Mouse (Mus musculus) ES-E14 (cell line): Measurements from ENCODE around the gene Spast. TPM values are rescaled to one million over a fixed set of nuclear protein-coding genes. Genes with fewer than 3 reads are reported as not detected.

Source experiments
- DNase-seq: peaks from one replicate; pipeline ENCODE4 v3.0.0-alpha.2; 2013; ENCODE audit warnings: low read depth, low spot score
- H3K27ac ChIP-seq: 2 replicates; pipeline ENCODE4 v1.5.1; 2012; ENCODE audit warnings: low read depth, mild to moderate bottlenecking, low read length, moderate library complexity, mixed read lengths; ENCODE audit not compliant: poor library complexity, insufficient read depth, severe bottlenecking
- H3K36me3 ChIP-seq: 2 replicates; pipeline ENCODE4 v1.6.1; 2012; ENCODE audit warnings: mild to moderate bottlenecking, low read length, moderate library complexity, mixed read lengths; ENCODE audit not compliant: control insufficient read depth, poor library complexity, insufficient read depth, severe bottlenecking
- H3K4me1 ChIP-seq, 2 experiments: fragments of 150-350 bp in 1 of 2; sonication (generic) in 1 of 2; 2 replicates each; pipeline ENCODE4 v1.6.1; 2012; ENCODE audit warnings: low read length in 2 of 2, mild to moderate bottlenecking in 1 of 2, mixed read lengths in 1 of 2; ENCODE audit not compliant: control insufficient read depth in 2 of 2, insufficient read depth in 2 of 2, poor library complexity in 1 of 2
- H3K4me3 ChIP-seq, 2 experiments: fragments of 150-350 bp in 1 of 2; sonication (generic) in 1 of 2; 2 replicates each; pipeline ENCODE4 v1.5.1; 2012; ENCODE audit warnings: low read length in 2 of 2, low read depth in 1 of 2, mild to moderate bottlenecking in 1 of 2, mixed read lengths in 1 of 2; ENCODE audit not compliant: insufficient read depth in 1 of 2, poor library complexity in 1 of 2, severe bottlenecking in 1 of 2
- H3K9ac ChIP-seq: 2 replicates; pipeline ENCODE4 v1.6.1; 2012; ENCODE audit warnings: low read depth, mild to moderate bottlenecking, low read length, mixed read lengths; ENCODE audit not compliant: poor library complexity, insufficient read depth, severe bottlenecking
- H3K9me3 ChIP-seq: fragments of 150-350 bp; sonication (generic); 2 replicates; pipeline ENCODE4 v1.6.1; 2012; ENCODE audit warnings: low read depth, mild to moderate bottlenecking, low read length; ENCODE audit not compliant: control insufficient read depth, insufficient read depth
- CHD2 ChIP-seq: IDR thresholded peaks from 2 replicates; pipeline ENCODE4 v1.6.1; 2014; ENCODE audit warnings: mild to moderate bottlenecking, low read depth, low read length, inconsistent platforms
- HCFC1 ChIP-seq: IDR thresholded peaks from 2 replicates; pipeline ENCODE4 v1.6.1; 2012; ENCODE audit warnings: low read length, inconsistent platforms, borderline replicate concordance; ENCODE audit not compliant: insufficient read depth
- MAFK ChIP-seq: IDR thresholded peaks from 2 replicates; pipeline ENCODE4 v1.6.1; 2014; ENCODE audit warnings: mild to moderate bottlenecking, low read depth, low read length, inconsistent platforms; ENCODE audit not compliant: insufficient read depth
- ZC3H11A ChIP-seq: IDR thresholded peaks from 2 replicates; pipeline ENCODE4 v1.6.1; 2012; ENCODE audit warnings: low read depth, mild to moderate bottlenecking, inconsistent platforms, low read length, borderline replicate concordance
- ZNF384 ChIP-seq: IDR thresholded peaks from 2 replicates; pipeline ENCODE4 v1.6.1; 2012; ENCODE audit warnings: low read depth, low read length, inconsistent platforms
- in situ Hi-C, 2 experiments: fragments of 600-800 bp; cut with MboI; formaldehyde crosslinking; loops; one replicate each; pipeline ENCODE4 v1.15.1; 2025; ENCODE audit warnings: low sequenced_read_pairs in 2 of 2, inconsistent platforms in 1 of 2; ENCODE audit not compliant: unreplicated experiment in 2 of 2
- total RNA-seq: library from RNA; depleted of rRNA; stranded (reverse); fragments of 300-350 nt; gene quantifications from 2 replicates; pipeline ENCODE4 v1.2.3, GENCODE M21; 2012; rRNA removed

The Spast gene
- 39.0 and 48.8 TPM in 2 replicates for total RNA-seq

GRCm38 (mm10) chr17:74338937-74339804, at the start of gene Spast:
TSS of gene Spast (plus strand) at chr17:74338987.
- in situ Hi-C loops = no loop called here
- no peak for DNase-seq
- peak within 1 kb of the TSS; percentile 73 for H3K27ac ChIP-seq
- peak within 1 kb of the TSS; percentile 85 for H3K9ac ChIP-seq
- no peaks in the 10 kb centered on the region for H3K9me3 ChIP-seq
- no peaks in the 10 kb centered on the region for H3K36me3 ChIP-seq
- H3K4me3 ChIP-seq = peak within 1 kb of the TSS; percentile 71 to 83
- TF ChIP-seq ZC3H11A = no peak
- no peak for TF ChIP-seq ZNF384
- no peak for TF ChIP-seq CHD2
- no peak for TF ChIP-seq HCFC1
- TF ChIP-seq MAFK = no peak
- peaks cover 0 to 5% of the 10 kb centered on the region in 2 experiments; a peak in 2 of 4 replicates for H3K4me1 ChIP-seq

GRCm38 (mm10) chr17:74290198-74290597, 48.6 kb upstream of the Spast start:
- Histone ChIP-seq H3K4me1 (peaks cover 2 to 9% of the 10 kb centered on the region in 2 experiments; a peak in 2 of 4 replicates), H3K4me3 (no peak overlapping the region), H3K9ac (no peak overlapping the region), H3K36me3 (peaks cover 2% of the 10 kb centered on the region; the same call in 1 of the 2 replicates), H3K9me3 (no peaks in the 10 kb centered on the region), H3K27ac (no peak overlapping the region)
- no peak for TF ChIP-seq CHD2
- no peak for TF ChIP-seq ZC3H11A
- DNase-seq = no peak
- in situ Hi-C loops = no loop called here

- Histone ChIP-seq H3K9ac (no peak overlapping the region), H3K9me3 (no peaks in the 10 kb centered on the region), H3K27ac (no peak overlapping the region), H3K4me1 (peaks cover 2 to 9% of the 10 kb centered on the region in 2 experiments; a peak in 2 of 4 replicates), H3K36me3 (peaks cover 2% of the 10 kb centered on the region; the same call in 1 of the 2 replicates), H3K4me3 (no peak overlapping the region)
- no peak for TF ChIP-seq CHD2
- in situ Hi-C loops = no loop called here
- no peak for DNase-seq
Observed at GRCm38 (mm10) chr17:74290869-74291268, 47.9 kb upstream of the Spast start.

- H3K9me3 ChIP-seq = no peaks in the 10 kb centered on the region
- H3K4me3 ChIP-seq = no peak overlapping the region; a peak in 1 of 4 replicates
- peaks cover 2 to 9% of the 10 kb centered on the region in 2 experiments; a peak in 2 of 4 replicates for H3K4me1 ChIP-seq
- TF ChIP-seq HCFC1 (no peak), ZNF384 (no peak), MAFK (no peak), ZC3H11A (no peak), CHD2 (no peak)
- in situ Hi-C loops = no loop called here
- peaks cover 2% of the 10 kb centered on the region; the same call in 1 of the 2 replicates for H3K36me3 ChIP-seq
- no peak overlapping the region; the same call in 1 of the 2 replicates for H3K9ac ChIP-seq
- DNase-seq = no peak
- no peak overlapping the region for H3K27ac ChIP-seq
Observed at GRCm38 (mm10) chr17:74291640-74292361, 47.0 kb upstream of the Spast start.
